ENCODE assay signal across 28 mouse cellular contexts in the genomic region with DNA sequence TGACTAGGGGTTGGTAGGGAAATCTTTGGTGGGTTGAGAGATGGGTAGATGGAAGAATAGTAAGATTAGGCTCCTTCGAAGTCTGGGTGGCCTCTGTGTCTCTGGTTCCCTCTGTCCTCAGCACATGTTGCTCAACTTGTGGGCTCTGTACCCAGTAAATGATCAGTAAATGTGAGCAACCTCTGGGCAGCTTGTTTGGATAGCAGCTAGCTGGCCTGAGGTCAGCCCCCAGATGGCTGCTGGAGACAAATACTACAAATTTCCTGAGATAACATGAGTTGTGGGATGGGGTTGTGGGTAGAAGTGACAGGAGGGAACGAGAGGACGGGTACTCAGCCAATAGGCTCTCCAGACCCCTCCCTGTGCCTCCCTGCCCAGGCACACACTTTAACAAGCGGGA. TPM values are rescaled to one million over a fixed set of nuclear protein-coding genes. Genes with fewer than 3 reads are reported as not detected.
DNase-seq lines count a peak whose midpoint lies in the region; ATAC-seq and TF ChIP-seq lines count a peak whose summit lies in the region.
"Had no signal": no experiment of that assay in that cellular context is flagged by ENCODE, and none has a peak within 500 bp of the region (broad histone marks: within the 10 kb centered on the region; RNA-seq: fewer than 3 reads in every experiment).

No protein-coding gene starts in this region.

- H3K4me2 ChIP-seq in liver, embryonic 13.5 days: no peak overlapping the region
- no peak overlapping the region for H3K4me2 ChIP-seq in liver, embryonic 12.5 days
- no peak overlapping the region for H3K4me2 ChIP-seq in liver, postnatal 0 days (ENCODE audit: low read depth, low read length)
- H3K4me2 ChIP-seq: embryonic facial prominence, embryonic 12.5 days; forebrain, embryonic 15.5 days; heart, embryonic 12.5 days; hindbrain, embryonic 13.5 days; midbrain, embryonic 15.5 days had no signal

- 12% methylated on average over 4 of the region's 4 CpGs for WGBS in liver, embryonic 13.5 days (ENCODE audit: insufficient replicate concordance)
- 10% methylated on average over 4 of the region's 4 CpGs for WGBS in liver, embryonic 12.5 days (ENCODE audit: insufficient replicate concordance)
- 12% methylated on average over 4 of the region's 4 CpGs for WGBS in liver, postnatal 0 days (ENCODE audit: insufficient replicate concordance)

- peak overlapping the region; percentile 29; the same call in 1 of the 2 replicates for H3K27ac ChIP-seq in liver, embryonic 13.5 days
- H3K27ac ChIP-seq in liver, embryonic 12.5 days: no peak overlapping the region
- peak overlapping the region; percentile 82 for H3K27ac ChIP-seq in liver, postnatal 0 days (ENCODE audit: low read depth)
- H3K27ac ChIP-seq: embryonic facial prominence, embryonic 12.5 days; forebrain, embryonic 15.5 days; hindbrain, embryonic 13.5 days; liver, embryonic 14.5 days; macrophage; midbrain, embryonic 10.5 days; midbrain, embryonic 15.5 days had no signal

- ATAC-seq in liver, embryonic 13.5 days (ENCODE audit: low read depth): no peak
- no peak for ATAC-seq in liver, embryonic 12.5 days
- ATAC-seq in liver, postnatal 0 days: peak; percentile 53
- ATAC-seq: CD4-positive, CD25-positive, alpha-beta regulatory T cell, adult 4 months; forebrain, embryonic 15.5 days; intestine, postnatal 0 days; midbrain, embryonic 15.5 days had no signal

- peaks cover 34% of the 10 kb centered on the region for H3K4me1 ChIP-seq in liver, embryonic 13.5 days (replicated peaks)
- peaks cover 44% of the 10 kb centered on the region for H3K4me1 ChIP-seq in liver, embryonic 12.5 days
- peaks cover 28% of the 10 kb centered on the region for H3K4me1 ChIP-seq in liver, postnatal 0 days (ENCODE audit: insufficient read depth)

- no peaks in the 10 kb centered on the region for H3K36me3 ChIP-seq in liver, embryonic 13.5 days
- H3K36me3 ChIP-seq in liver, embryonic 12.5 days: no peaks in the 10 kb centered on the region
- no peaks in the 10 kb centered on the region for H3K36me3 ChIP-seq in C2C12 (ENCODE audit: control insufficient read depth, insufficient read depth)
- H3K36me3 ChIP-seq in liver, postnatal 0 days (replicated peaks; ENCODE audit: insufficient read depth, low read length): no peaks in the 10 kb centered on the region
- H3K36me3 ChIP-seq: embryonic facial prominence, embryonic 12.5 days; forebrain, embryonic 10.5 days; forebrain, embryonic 15.5 days; heart, embryonic 12.5 days; hindbrain, embryonic 13.5 days; midbrain, embryonic 10.5 days; midbrain, embryonic 15.5 days had no signal

- peaks cover 3% of the 10 kb centered on the region for H3K79me3 ChIP-seq in C2C12 (ENCODE audit: low read depth)

- no peak overlapping the region for H3ac ChIP-seq in C2C12 (ENCODE audit: control insufficient read depth, insufficient read length, low read depth)

- no peak for TF ChIP-seq CTCF in C2C12 (IDR thresholded peaks at IDR 0.05; ENCODE audit: control insufficient read depth, insufficient read depth, insufficient read length)
- no peak for TF ChIP-seq CTCF in liver, postnatal 0 days (IDR thresholded peaks at IDR 0.05; ENCODE audit: low read depth)

- H3K9ac ChIP-seq in liver, embryonic 13.5 days: no peak overlapping the region
- H3K9ac ChIP-seq in liver, embryonic 12.5 days: no peak overlapping the region
- H3K9ac ChIP-seq in liver, postnatal 0 days (replicated peaks): no peak overlapping the region; the same call in 1 of the 2 replicates
- H3K9ac ChIP-seq: embryonic facial prominence, embryonic 12.5 days; forebrain, embryonic 15.5 days; heart, embryonic 12.5 days; hindbrain, embryonic 13.5 days; liver, embryonic 14.5 days; midbrain, embryonic 15.5 days had no signal

- DNase-seq in embryo, embryonic 10 days (ENCODE audit: low spot score): peak; percentile 34
- DNase-seq in embryo, embryonic 10.5 days (ENCODE audit: low spot score): no peak
- DNase-seq in liver, embryonic 13.5 days: no peak
- DNase-seq in liver, postnatal 0 days: no peak
- DNase-seq in frontal cortex, postnatal 14 days (ENCODE audit: low spot score in 2 of 2): no peak
- no peak for DNase-seq in right cerebral cortex, adult 18-20 months
- DNase-seq: adrenal gland, postnatal 36 days; cerebellum, adult 2 months; cerebellum, postnatal 14 days; heart, postnatal 4 days; kidney, postnatal 14 days; layer of hippocampus, adult 9-11 months; lung, postnatal 10 days; spleen, adult 18-20 months; thymus, postnatal 14 days had no signal

- H3K9me3 ChIP-seq in liver, embryonic 13.5 days (replicated peaks): no peaks in the 10 kb centered on the region
- H3K9me3 ChIP-seq in liver, embryonic 12.5 days (replicated peaks): no peaks in the 10 kb centered on the region
- no peaks in the 10 kb centered on the region for H3K9me3 ChIP-seq in liver, postnatal 0 days (ENCODE audit: low read length)
- H3K9me3 ChIP-seq: embryonic facial prominence, embryonic 12.5 days; forebrain, embryonic 10.5 days; forebrain, embryonic 15.5 days; heart, embryonic 12.5 days; hindbrain, embryonic 13.5 days; midbrain, embryonic 10.5 days; midbrain, embryonic 15.5 days had no signal

- no peak overlapping the region for H3K4me3 ChIP-seq in liver, embryonic 13.5 days (replicated peaks)
- no peak overlapping the region for H3K4me3 ChIP-seq in liver, embryonic 12.5 days
- H3K4me3 ChIP-seq in C2C12 (ENCODE audit: insufficient read depth, poor library complexity, severe bottlenecking): no peak overlapping the region
- no peak overlapping the region for H3K4me3 ChIP-seq in liver, postnatal 0 days (ENCODE audit: low read depth, low read length)
- H3K4me3 ChIP-seq: embryonic facial prominence, embryonic 12.5 days; forebrain, embryonic 10.5 days; forebrain, embryonic 15.5 days; heart, embryonic 12.5 days; hindbrain, embryonic 13.5 days; midbrain, embryonic 10.5 days; midbrain, embryonic 15.5 days had no signal

- H3K79me2 ChIP-seq in C2C12 (ENCODE audit: control insufficient read depth, insufficient read depth): peaks cover 6% of the 10 kb centered on the region

- TF ChIP-seq EP300 in liver, postnatal 0 days (IDR thresholded peaks at IDR 0.05; ENCODE audit: low read depth): no peak

- H3K27me3 ChIP-seq in liver, embryonic 13.5 days: peaks cover 15% of the 10 kb centered on the region
- peaks cover 55% of the 10 kb centered on the region; the same call in 1 of the 2 replicates for H3K27me3 ChIP-seq in liver, embryonic 12.5 days (replicated peaks)
- H3K27me3 ChIP-seq in C2C12 (ENCODE audit: control insufficient read depth, insufficient read depth, insufficient read length): no peaks in the 10 kb centered on the region
- H3K27me3 ChIP-seq in liver, postnatal 0 days (ENCODE audit: insufficient read depth, low read length): no peaks in the 10 kb centered on the region
- H3K27me3 ChIP-seq: embryonic facial prominence, embryonic 12.5 days; forebrain, embryonic 15.5 days; heart, embryonic 12.5 days; midbrain, embryonic 15.5 days had no signal

TF ChIP-seq in C2C12, 6 proteins besides CTCF, POLR2A, EP300 and RAD21:
- TF ChIP-seq CEBPB (IDR thresholded peaks at IDR 0.05; ENCODE audit: low read depth): peak; percentile 71
- no peak for TF ChIP-seq FOSL1 (IDR thresholded peaks at IDR 0.05; ENCODE audit: insufficient read depth, low read length, poor library complexity, severe bottlenecking)
TF ChIP-seq in C2C12: peak in this region for 1.

RNA-seq across cellular contexts. Expression of gene Zcchc24, which starts 4.2 kb away (rescaled TPM):
- 4.3 and 5.1 TPM in 2 replicates for polyA plus RNA-seq in liver, embryonic 13.5 days (2015; fragmentation: Nextera tagmentation; extraction: Ambion mirVana)
- 6.9 and 7.8 TPM in 2 replicates for polyA plus RNA-seq in liver, embryonic 12.5 days (2016; fragmentation: Nextera tagmentation; extraction: Ambion mirVana)
- 36.4 TPM for polyA plus RNA-seq in C2C12 (2012; fragmentation: generic; extraction: Trizol)
- 13.7 and 13.8 TPM in 2 replicates for polyA plus RNA-seq in liver, postnatal 0 days (2015; fragmentation: Nextera tagmentation; extraction: Ambion mirVana)
